Comparison of ENCODE assay signal across 8 mouse cellular contexts in genomic region chr2:144247337-144247978, GRCm38 (mm10). TPM values are rescaled to one million over a fixed set of nuclear protein-coding genes. Genes with fewer than 3 reads are reported as not detected.
DNase-seq lines count a peak whose midpoint lies in the region; ATAC-seq and TF ChIP-seq lines count a peak whose summit lies in the region.

No protein-coding gene starts in this region.

- no peak overlapping the region for H3K4me2 ChIP-seq in embryonic facial prominence, embryonic 15.5 days (replicated peaks)
- H3K4me2 ChIP-seq in hindbrain, embryonic 16.5 days (ENCODE audit: low read length): no peak overlapping the region

- no peak overlapping the region for H3K9ac ChIP-seq in liver, adult 2 months (ENCODE audit: low read depth, low read length)
- H3K9ac ChIP-seq in embryonic facial prominence, embryonic 15.5 days: no peak overlapping the region
- H3K9ac ChIP-seq in hindbrain, embryonic 16.5 days (ENCODE audit: low read depth, low read length): no peak overlapping the region

- peaks cover 10% of the 10 kb centered on the region for H3K4me1 ChIP-seq in liver, adult 2 months (ENCODE audit: control insufficient read depth, insufficient read depth, low read length)
- peaks cover 28% of the 10 kb centered on the region for H3K4me1 ChIP-seq in embryonic facial prominence, embryonic 15.5 days
- H3K4me1 ChIP-seq in hindbrain, embryonic 16.5 days (ENCODE audit: control insufficient read depth, insufficient read depth, low read depth, low read length): no peaks in the 10 kb centered on the region; the same call in 1 of the 2 replicates

- no peak for ATAC-seq in embryonic facial prominence, embryonic 15.5 days (ENCODE audit: insufficient number of reproducible peaks, low FRiP score, low TSS enrichment, low read depth)
- ATAC-seq in hindbrain, embryonic 16.5 days: no peak
- ATAC-seq in neutrophil, adult 5-6 weeks (ENCODE audit: extremely low read depth, insufficient number of reproducible peaks, low FRiP score, poor library complexity, severe bottlenecking): peak; percentile 65
- no peak for ATAC-seq in erythroid progenitor cell, adult 5-6 weeks (replicated peaks; ENCODE audit: low FRiP score, poor library complexity, severe bottlenecking)

- H3K4me3 ChIP-seq in liver, adult 2 months (ENCODE audit: insufficient read depth, low read depth, low read length): no peak overlapping the region
- H3K4me3 ChIP-seq in embryonic facial prominence, embryonic 15.5 days (replicated peaks): no peak overlapping the region
- no peak overlapping the region for H3K4me3 ChIP-seq in hindbrain, embryonic 16.5 days (ENCODE audit: low read length)

- DNase-seq in liver, adult 2 months (ENCODE audit: extremely low read depth, low read depth, low spot score): peak; percentile 44
- DNase-seq in liver: no peak
- no peak for DNase-seq in cerebellum, postnatal 4 days (ENCODE audit: low spot score in 2 of 2)
- no peak for DNase-seq in urinary bladder, adult 18-20 months (ENCODE audit: low spot score in 2 of 2)

- no peak for TF ChIP-seq CTCF in liver, adult 2 months (IDR thresholded peaks at IDR 0.05; ENCODE audit: low read depth, low read length)

- WGBS in liver, adult 2 months: 61% methylated on average over 5 of the region's 5 CpGs
- WGBS in embryonic facial prominence, embryonic 15.5 days: 36% methylated on average over 5 of the region's 5 CpGs
- WGBS in hindbrain, embryonic 16.5 days: 46% methylated on average over 5 of the region's 5 CpGs

- no peaks in the 10 kb centered on the region for H3K79me2 ChIP-seq in liver, adult 2 months (ENCODE audit: control insufficient read depth, insufficient read depth, low read length)

- no peaks in the 10 kb centered on the region for H3K9me3 ChIP-seq in embryonic facial prominence, embryonic 15.5 days (replicated peaks)
- no peaks in the 10 kb centered on the region for H3K9me3 ChIP-seq in hindbrain, embryonic 16.5 days (ENCODE audit: control insufficient read depth, low read length)

- H3K27me3 ChIP-seq in liver, adult 2 months (ENCODE audit: control insufficient read depth, insufficient read depth, low read length): no peaks in the 10 kb centered on the region
- H3K27me3 ChIP-seq in embryonic facial prominence, embryonic 15.5 days: no peaks in the 10 kb centered on the region
- no peaks in the 10 kb centered on the region for H3K27me3 ChIP-seq in hindbrain, embryonic 16.5 days (replicated peaks; ENCODE audit: control insufficient read depth, insufficient read depth, low read length)

- no peak overlapping the region for H3K27ac ChIP-seq in liver, adult 2 months (replicated peaks; ENCODE audit: insufficient read depth, low read depth, low read length)
- H3K27ac ChIP-seq in embryonic facial prominence, embryonic 15.5 days (replicated peaks): peak overlapping the region; percentile 51
- 0 out of 2 replicates have a peak overlapping the region, but pooled peaks have one; percentile 34 for H3K27ac ChIP-seq in hindbrain, embryonic 16.5 days (ENCODE audit: low read depth, low read length)

- no peak for TF ChIP-seq POLR2A in liver, adult 2 months (IDR thresholded peaks at IDR 0.05; ENCODE audit: extremely low read depth, insufficient read depth, low read length)

- peaks cover 28% of the 10 kb centered on the region for H3K36me3 ChIP-seq in liver, adult 2 months (ENCODE audit: control insufficient read depth, insufficient read depth, low read length)
- peaks cover 31% of the 10 kb centered on the region for H3K36me3 ChIP-seq in embryonic facial prominence, embryonic 15.5 days
- H3K36me3 ChIP-seq in hindbrain, embryonic 16.5 days (ENCODE audit: control insufficient read depth, insufficient read depth, low read length): peaks cover 25% of the 10 kb centered on the region

RNA-seq across cellular contexts. Expression of gene Mgme1, which starts 23.0 kb away (rescaled TPM):
- total RNA-seq in liver, adult 2 months (2014; rRNA removed): 6.8 and 7.2 TPM in 2 replicates
- polyA plus RNA-seq in liver, adult 2 months (2012; rRNA removed): 3.0 and 3.5 TPM in 2 replicates
- polyA plus RNA-seq in embryonic facial prominence, embryonic 15.5 days (2015; fragmentation: Nextera tagmentation; extraction: Ambion mirVana): 17.9 and 18.6 TPM in 2 replicates
- polyA plus RNA-seq in hindbrain, embryonic 16.5 days (2015; fragmentation: Nextera tagmentation; extraction: Ambion mirVana): 12.4 and 14.9 TPM in 2 replicates
- 6.8 and 7.6 TPM in 2 replicates for total RNA-seq in neutrophil, adult 5-6 weeks (2017)
- total RNA-seq in erythroid progenitor cell, adult 5-6 weeks (2015; ENCODE audit: low replicate concordance): 4.2 and 5.4 TPM in 2 replicates
- 1.4 and 3.2 TPM in 2 replicates for total RNA-seq in erythroid progenitor cell, adult 5-6 weeks (2017; ENCODE audit: low replicate concordance)

RNA-seq across cellular contexts. Expression of gene Snx5, which starts 23.2 kb away (rescaled TPM):
- 60.3 and 62.4 TPM in 2 replicates for total RNA-seq in liver, adult 2 months (2014; rRNA removed)
- polyA plus RNA-seq in liver, adult 2 months (2012; rRNA removed): 17.2 and 21.8 TPM in 2 replicates
- polyA plus RNA-seq in embryonic facial prominence, embryonic 15.5 days (2015; fragmentation: Nextera tagmentation; extraction: Ambion mirVana): 104 and 110 TPM in 2 replicates
- polyA plus RNA-seq in hindbrain, embryonic 16.5 days (2015; fragmentation: Nextera tagmentation; extraction: Ambion mirVana): 68.0 and 72.8 TPM in 2 replicates
- total RNA-seq in neutrophil, adult 5-6 weeks (2017): 486 and 515 TPM in 2 replicates
- total RNA-seq in erythroid progenitor cell, adult 5-6 weeks (2015; ENCODE audit: low replicate concordance): 93.7 and 130 TPM in 2 replicates
- total RNA-seq in erythroid progenitor cell, adult 5-6 weeks (2017; ENCODE audit: low replicate concordance): 86.1 and 115 TPM in 2 replicates
